Mouse (Mus musculus) heart, embryonic 14.5 days (tissue): Measurements from ENCODE around the gene Wnt2. TPM values are rescaled to one million over a fixed set of nuclear protein-coding genes. Genes with fewer than 3 reads are reported as not detected.

Source experiments
- polyA plus RNA-seq: library from polyadenylated mRNA; unstranded; fragments of >200 nt; fragmentation: Nextera tagmentation; extraction: Ambion mirVana; gene quantifications from 2 replicates; pipeline ENCODE4 v1.2.1, GENCODE M21; 2014

The Wnt2 gene
- polyA plus RNA-seq, 1 experiment from 2014 or later: 4.5 TPM

Other genes starting within 250 kb of the Wnt2 start
- not detected in 2 replicates for gene Asz1, start 78.5 kb upstream of the Wnt2 start, polyA plus RNA-seq
- gene Cftr, start 140.1 kb upstream of the Wnt2 start, polyA plus RNA-seq: 0.13 and 0.15 TPM in 2 replicates